Mouse (Mus musculus) brain, embryonic 14.5 days (tissue): Measurements from ENCODE around the gene Atf7ip2.
"Not testable (repeated sequence)": the region's sequence is repeated elsewhere in the genome, so short reads cannot be mapped to it uniquely, and the experiment has no call there.

Experiments used
- CTCF ChIP-seq: fragments of 200-500 bp; IDR thresholded peaks from 2 replicates; pipeline ENCODE4 v1.5.1; 2012; ENCODE audit warnings: inconsistent platforms, mild to moderate bottlenecking, moderate library complexity, borderline replicate concordance; ENCODE audit not compliant: insufficient read depth, insufficient read length; ENCODE audit errors: extremely low read depth
- POLR2A ChIP-seq: fragments of 200-500 bp; IDR thresholded peaks from 2 replicates; pipeline ENCODE4 v1.6.1; 2012; ENCODE audit warnings: mild to moderate bottlenecking, inconsistent platforms, borderline replicate concordance; ENCODE audit not compliant: poor library complexity, insufficient read depth, insufficient read length, severe bottlenecking; ENCODE audit errors: extremely low read depth

DNA sequence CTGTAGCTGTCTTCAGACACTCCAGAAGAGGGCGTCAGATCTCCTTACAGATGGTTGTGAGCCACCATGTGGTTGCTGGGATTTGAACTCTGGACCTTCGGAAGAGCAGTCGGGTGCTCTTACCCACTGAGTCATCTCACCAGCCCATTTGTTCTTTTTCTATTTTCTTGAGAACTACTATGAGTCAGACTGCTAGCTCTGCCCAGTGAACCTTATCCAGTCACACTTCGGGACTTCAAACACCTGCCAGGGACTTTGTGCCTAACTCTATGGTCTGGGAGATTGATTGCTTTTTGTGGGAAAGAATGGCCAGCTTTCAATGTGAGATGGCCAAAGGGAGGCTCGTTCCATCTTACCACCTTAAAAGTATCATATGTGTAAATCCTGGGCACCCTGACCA, 84.3 kb downstream of the Atf7ip2 start:
- not testable (repeated sequence) for TF ChIP-seq CTCF, POLR2A
